Mouse (Mus musculus) liver, postnatal 0 days (tissue): ENCODE results near the gene Hltf. TPM values are rescaled to one million over a fixed set of nuclear protein-coding genes. Genes with fewer than 3 reads are reported as not detected.
"Not testable (repeated sequence)": the region's sequence is repeated elsewhere in the genome, so short reads cannot be mapped to it uniquely, and the experiment has no call there.

Experiments used
- ATAC-seq: fragments of 200-750 bp; cut with Nextera tagmentation; 2 replicates; pipeline ENCODE4 v1.8.0; 2017; ENCODE audit warnings: mild to moderate bottlenecking, moderate library complexity
- DNase-seq: peaks from one replicate; pipeline ENCODE4 v3.0.0-alpha.2; 2016
- H3K27ac ChIP-seq: fragments of 300-500 bp; sonication (generic); 2 replicates; pipeline ENCODE4 v1.5.1; 2014; ENCODE audit warnings: antibody characterized with exemption, moderate library complexity, mild to moderate bottlenecking, low read depth
- H3K27me3 ChIP-seq: fragments of 300-500 bp; sonication (generic); 2 replicates; pipeline ENCODE4 v1.6.1; 2014; ENCODE audit warnings: low read length, control low read depth, mixed read lengths; ENCODE audit not compliant: insufficient read depth
- H3K36me3 ChIP-seq: fragments of 300-500 bp; sonication (generic); replicated peaks from 2 replicates; pipeline ENCODE4 v1.6.1; 2014; ENCODE audit warnings: mild to moderate bottlenecking, control low read depth, low read length, moderate library complexity, mixed read lengths; ENCODE audit not compliant: insufficient read depth
- H3K4me1 ChIP-seq: fragments of 300-500 bp; sonication (generic); 2 replicates; pipeline ENCODE4 v1.6.1; 2014; ENCODE audit warnings: antibody characterized with exemption, mild to moderate bottlenecking, control low read depth; ENCODE audit not compliant: insufficient read depth
- H3K4me2 ChIP-seq: fragments of 300-500 bp; sonication (generic); 2 replicates; pipeline ENCODE4 v1.6.1; 2014; ENCODE audit warnings: low read depth, mild to moderate bottlenecking, low read length, moderate library complexity, mixed read lengths
- H3K4me3 ChIP-seq: fragments of 300-500 bp; sonication (generic); 2 replicates; pipeline ENCODE4 v1.5.1; 2014; ENCODE audit warnings: low read depth, low read length
- H3K9ac ChIP-seq: fragments of 300-500 bp; sonication (generic); replicated peaks from 2 replicates; pipeline ENCODE4 v1.6.1; 2014; ENCODE audit warnings: mild to moderate bottlenecking, moderate library complexity
- H3K9me3 ChIP-seq: fragments of 300-500 bp; sonication (generic); 2 replicates; pipeline ENCODE4 v1.6.1; 2016; ENCODE audit warnings: mild to moderate bottlenecking, control low read depth, low read length, mixed read lengths
- CTCF ChIP-seq: sonication (generic); IDR thresholded peaks from 2 replicates; pipeline ENCODE4 v1.5.1; 2016; ENCODE audit warnings: antibody characterized with exemption, low read depth
- EP300 ChIP-seq: IDR thresholded peaks from 2 replicates; pipeline ENCODE4 v1.6.1; 2016; ENCODE audit warnings: antibody characterized with exemption, low read depth, mild to moderate bottlenecking
- WGBS: fragments of 180-500 bp; shearing (Covaris S2); extraction: QIAGEN DNeasy Blood & Tissue Kit; methylation state at CpG from one replicate; pipeline ENCODE4 v1.1.7; 2014; ENCODE audit not compliant: insufficient replicate concordance; 5-methylcytosine and 5-hydroxymethylcytosine counted together
- polyA plus RNA-seq: library from polyadenylated mRNA; unstranded; fragments of >200 nt; fragmentation: Nextera tagmentation; extraction: Ambion mirVana; gene quantifications from 2 replicates; pipeline ENCODE4 v1.2.1, GENCODE M21; 2015

Gene Hltf
- polyA plus RNA-seq, 1 experiment from 2014 or later = 8.2 TPM

- no peak overlapping the region for H3K4me3 ChIP-seq
- no peak overlapping the region for H3K27ac ChIP-seq
- no peaks in the 10 kb centered on the region for H3K27me3 ChIP-seq
- H3K4me1 ChIP-seq = no peaks in the 10 kb centered on the region
- 80% methylated on average over 4 of the region's 4 CpGs for WGBS
- peaks cover 16% of the 10 kb centered on the region for H3K36me3 ChIP-seq
- H3K9me3 ChIP-seq = no peaks in the 10 kb centered on the region
- H3K4me2 ChIP-seq = no peak overlapping the region
- H3K9ac ChIP-seq = no peak overlapping the region
- ATAC-seq (no peak), DNase-seq (no peak)
- TF ChIP-seq EP300 (no peak), CTCF (no peak)
Measured at GRCm38 (mm10) chr3:20119686-20120244, 62.2 kb downstream of the Hltf start.

DNA sequence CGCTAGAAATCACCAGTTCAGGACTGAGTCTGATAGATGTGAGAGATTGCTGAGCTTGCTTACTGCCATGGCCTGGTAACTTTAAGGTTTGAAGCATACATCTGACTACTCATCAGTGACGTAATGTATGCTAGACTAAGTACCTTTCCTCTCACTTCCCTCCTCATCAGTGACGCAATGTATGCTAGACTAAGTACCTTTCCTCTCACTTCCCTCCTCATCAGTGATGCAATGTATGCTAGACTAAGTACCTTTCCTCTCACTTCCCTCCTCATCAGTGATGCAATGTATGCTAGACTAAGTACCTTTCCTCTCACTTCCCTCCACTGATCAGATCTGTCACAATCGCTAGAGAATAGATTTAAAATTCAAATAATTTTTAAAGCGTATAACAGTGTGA, 64.0 kb downstream of the Hltf start:
- DNase-seq, H3K27ac ChIP-seq, H3K9ac ChIP-seq, H3K27me3 ChIP-seq, H3K4me2 ChIP-seq, H3K4me3 ChIP-seq, H3K9me3 ChIP-seq, ATAC-seq, H3K4me1 ChIP-seq: not testable (repeated sequence)
- peaks cover 17% of the 10 kb centered on the region for H3K36me3 ChIP-seq
- WGBS = 77% methylated on average over 5 of the region's 5 CpGs

DNA sequence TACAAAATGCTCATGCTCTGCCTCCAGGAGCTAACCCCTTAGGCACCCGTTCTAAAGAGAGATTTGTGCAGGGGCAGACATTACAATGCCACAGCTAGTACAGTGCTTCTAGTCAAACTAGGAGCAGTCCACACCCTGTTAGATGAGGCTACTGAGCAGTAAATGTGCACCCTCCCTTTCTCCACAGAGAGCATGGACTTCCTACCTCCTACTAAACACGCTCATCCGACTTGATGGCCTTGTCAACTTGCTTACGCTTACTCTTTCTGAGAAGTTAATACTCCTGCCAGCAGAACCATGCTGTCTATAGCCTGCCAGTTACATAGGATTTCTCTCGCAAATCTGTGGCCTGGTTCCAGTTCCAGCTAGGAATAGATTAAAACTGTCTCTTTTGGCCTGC, 68.0 kb downstream of the Hltf start:
- peaks cover 20% of the 10 kb centered on the region; the same call in 1 of the 2 replicates for H3K36me3 ChIP-seq
- no peaks in the 10 kb centered on the region for H3K27me3 ChIP-seq
- ATAC-seq (no peak), DNase-seq (no peak)
- H3K4me3 ChIP-seq = no peak overlapping the region
- no peak overlapping the region for H3K4me2 ChIP-seq
- H3K4me1 ChIP-seq = no peaks in the 10 kb centered on the region
- WGBS = 86% methylated on average over 5 of the region's 5 CpGs
- H3K9me3 ChIP-seq = no peaks in the 10 kb centered on the region
- TF ChIP-seq EP300 = no peak
- TF ChIP-seq CTCF = no peak
- H3K27ac ChIP-seq = no peak overlapping the region
- H3K9ac ChIP-seq = no peak overlapping the region

DNA sequence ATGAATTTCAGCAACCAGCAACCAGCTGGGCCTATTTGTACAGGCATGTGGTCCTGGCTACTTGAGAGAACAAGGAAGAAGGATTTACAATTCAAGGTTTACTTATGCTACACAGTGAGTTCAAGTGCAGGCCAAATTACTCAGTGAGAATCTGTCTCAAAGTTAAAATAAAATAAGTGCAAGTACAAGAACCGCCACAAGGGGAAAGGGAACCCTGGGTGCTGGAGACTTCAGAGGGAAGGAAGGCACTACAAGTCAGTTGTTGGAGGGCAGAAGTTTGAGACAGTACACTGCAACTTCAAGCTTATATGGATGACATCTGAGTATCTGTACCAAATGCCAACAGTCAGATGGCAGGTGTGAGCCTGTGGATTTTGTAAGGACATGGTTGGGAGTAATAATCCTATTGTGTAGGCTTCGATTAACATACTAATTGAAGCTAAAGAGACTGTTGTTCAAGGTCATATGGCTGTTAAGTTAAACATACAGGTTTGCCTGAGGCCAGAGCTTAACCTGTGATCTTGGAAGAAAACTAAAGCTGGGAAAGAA, 69.5 kb downstream of the Hltf start:
- no peak overlapping the region for H3K4me2 ChIP-seq
- H3K9me3 ChIP-seq = no peaks in the 10 kb centered on the region
- H3K4me1 ChIP-seq = no peaks in the 10 kb centered on the region
- no peaks in the 10 kb centered on the region for H3K27me3 ChIP-seq
- H3K27ac ChIP-seq = no peak overlapping the region
- ATAC-seq = no peak
- H3K4me3 ChIP-seq = no peak overlapping the region
- 79% methylated on average over 2 of the region's 2 CpGs for WGBS
- DNase-seq = no peak
- no peak overlapping the region for H3K9ac ChIP-seq
- TF ChIP-seq EP300 = no peak
- peak; percentile 35 for TF ChIP-seq CTCF
- H3K36me3 ChIP-seq = peaks cover 20% of the 10 kb centered on the region; the same call in 1 of the 2 replicates

DNA sequence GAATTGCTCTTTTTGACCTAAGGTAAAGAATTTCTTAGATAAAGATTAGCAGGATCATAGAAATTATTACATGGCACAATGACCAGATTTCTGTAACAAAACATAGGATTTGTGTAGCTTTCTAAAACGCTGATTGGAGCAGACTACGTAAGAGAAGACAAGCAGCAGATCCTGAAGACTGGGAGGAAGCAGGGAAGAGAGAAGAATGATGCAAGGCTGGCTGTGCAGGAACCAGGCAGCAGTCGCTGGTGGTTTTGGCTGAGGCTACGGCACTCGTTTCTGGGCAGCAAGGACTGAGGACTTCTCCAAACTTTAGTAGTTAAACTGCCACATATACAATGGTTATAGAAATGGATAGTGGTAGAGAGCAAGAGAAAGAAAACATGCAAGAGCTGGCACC, 71.9 kb downstream of the Hltf start:
- Histone ChIP-seq H3K9ac (no peak overlapping the region), H3K4me3 (no peak overlapping the region), H3K9me3 (no peaks in the 10 kb centered on the region), H3K36me3 (peaks cover 13% of the 10 kb centered on the region; the same call in 1 of the 2 replicates), H3K4me1 (no peaks in the 10 kb centered on the region), H3K27ac (no peak overlapping the region), H3K4me2 (no peak overlapping the region), H3K27me3 (no peaks in the 10 kb centered on the region)
- WGBS = 67% methylated on average over 5 of the region's 5 CpGs
- ATAC-seq (no peak), DNase-seq (no peak)
- TF ChIP-seq CTCF = no peak

DNA sequence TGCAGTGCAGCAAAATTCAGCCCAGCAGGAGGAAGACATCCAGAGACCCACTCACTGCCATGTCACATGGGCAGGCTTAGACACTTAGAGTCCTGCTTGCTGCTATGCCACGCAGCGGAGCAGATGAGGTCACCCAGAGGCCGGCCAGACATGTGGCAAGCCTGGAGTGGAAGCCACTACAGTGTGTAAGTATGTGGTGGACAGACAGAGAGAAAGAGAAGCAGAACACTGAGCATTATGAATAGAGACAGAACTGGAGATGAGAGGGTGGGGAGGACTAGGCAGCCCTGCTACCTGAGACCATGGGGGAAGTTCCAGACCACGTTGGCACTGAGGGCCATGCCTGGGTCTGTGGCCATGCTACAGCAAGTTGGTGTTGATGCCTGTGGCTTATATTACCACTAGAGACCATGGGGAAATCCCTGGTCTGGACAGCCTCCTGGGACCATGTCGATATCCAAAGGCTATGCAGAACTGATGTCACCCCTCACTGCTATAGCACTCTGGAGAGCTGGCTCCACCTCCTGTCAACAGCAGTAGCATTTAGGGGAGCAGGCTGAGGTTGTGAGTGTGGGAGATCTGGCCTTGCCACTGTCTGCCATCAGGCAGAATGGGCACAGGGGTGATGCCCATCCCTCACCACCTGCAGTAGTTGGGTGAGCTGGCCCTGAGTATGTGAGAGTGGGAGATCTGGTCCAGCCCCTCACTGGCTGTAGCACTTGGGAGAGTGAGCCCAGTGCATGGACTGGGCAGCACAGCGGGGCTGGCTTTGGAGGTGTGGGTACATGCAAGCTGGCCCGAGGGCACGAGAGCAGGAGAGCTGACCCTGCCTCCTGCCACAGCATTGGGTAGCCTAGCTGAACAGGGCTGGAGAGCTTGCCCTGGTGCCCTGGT, 73.1 kb downstream of the Hltf start:
- no peak overlapping the region for H3K9ac ChIP-seq
- TF ChIP-seq CTCF (no peak), EP300 (no peak)
- no peak overlapping the region for H3K4me3 ChIP-seq
- ATAC-seq (no peak), DNase-seq (no peak)
- peaks cover 17% of the 10 kb centered on the region for H3K36me3 ChIP-seq
- no peak overlapping the region for H3K4me2 ChIP-seq
- H3K27me3 ChIP-seq = no peaks in the 10 kb centered on the region
- WGBS = 86% methylated on average over 8 of the region's 8 CpGs
- no peaks in the 10 kb centered on the region for H3K9me3 ChIP-seq
- no peaks in the 10 kb centered on the region for H3K4me1 ChIP-seq
- no peak overlapping the region for H3K27ac ChIP-seq
